Mouse (Mus musculus): ENCODE results near the gene Foxr1.
A peak's percentile ranks its signal among the peaks of the same experiment; 100 is the strongest.
"Not testable (repeated sequence)": the region's sequence is repeated elsewhere in the genome, so short reads cannot be mapped to it uniquely, and the experiment has no call there.

The Foxr1 gene

GRCm38 (mm10) chr9:44417156-44417891 lies 23.6 kb downstream of the Foxr1 start:
- no peak for DNase-seq (ENCODE audit: low read depth, low spot score)

GRCm38 (mm10) chr9:44412781-44413180 lies 28.2 kb downstream of the Foxr1 start:
- DNase-seq (ENCODE audit: low read depth, low spot score), result no peak

- DNase-seq (ENCODE audit: low read depth, low spot score), result no peak
Observed at GRCm38 (mm10) chr9:44412306-44412705, 28.6 kb downstream of the Foxr1 start.

GRCm38 (mm10) chr9:44411601-44412130 lies 29.3 kb downstream of the Foxr1 start:
- DNase-seq (ENCODE audit: low read depth, low spot score), result no peak

- DNase-seq (ENCODE audit: low read depth, low spot score), result no peak
Observed at GRCm38 (mm10) chr9:44410647-44411336, 30.1 kb downstream of the Foxr1 start.

GRCm38 (mm10) chr9:44408693-44409092 lies 32.2 kb downstream of the Foxr1 start:
- not testable (repeated sequence) for DNase-seq (ENCODE audit: low read depth, low spot score)

GRCm38 (mm10) chr9:44407752-44408097 lies 33.2 kb downstream of the Foxr1 start:
- DNase-seq (ENCODE audit: low read depth, low spot score), result no peak

GRCm38 (mm10) chr9:44406906-44407751 lies 33.8 kb downstream of the Foxr1 start, which contains the start of the genes Rps25 and Trappc4:
Rps25 (plus strand) TSS chr9:44407139.
Trappc4 (minus strand) TSS chr9:44407600.
- peak; percentile 95 for DNase-seq (ENCODE audit: low read depth, low spot score)

- no peak for DNase-seq (ENCODE audit: low read depth, low spot score)
Observed at GRCm38 (mm10) chr9:44405011-44405410, 35.9 kb downstream of the Foxr1 start.

- DNase-seq (ENCODE audit: low read depth, low spot score), result no peak
Observed at GRCm38 (mm10) chr9:44401081-44401480, 39.9 kb downstream of the Foxr1 start.

- no peak for DNase-seq (ENCODE audit: low read depth, low spot score)
Observed at GRCm38 (mm10) chr9:44399795-44400114, 41.2 kb downstream of the Foxr1 start.

- no peak for DNase-seq (ENCODE audit: low read depth, low spot score)
Observed at GRCm38 (mm10) chr9:44399114-44399794, 41.7 kb downstream of the Foxr1 start.

- DNase-seq (ENCODE audit: low read depth, low spot score), result no peak
Observed at GRCm38 (mm10) chr9:44398551-44398950, 42.4 kb downstream of the Foxr1 start.

- DNase-seq (ENCODE audit: low read depth, low spot score), result no peak
Observed at GRCm38 (mm10) chr9:44398087-44398486, 42.8 kb downstream of the Foxr1 start.

- peak; percentile 86 for DNase-seq (ENCODE audit: low read depth, low spot score)
Observed at GRCm38 (mm10) chr9:44396684-44397411, 44.1 kb downstream of the Foxr1 start, which contains the start of gene Slc37a4. Slc37a4 (plus strand) TSS chr9:44396852.

- no peak for DNase-seq (ENCODE audit: low read depth, low spot score)
Observed at GRCm38 (mm10) chr9:44391466-44391865, 49.5 kb downstream of the Foxr1 start.

- DNase-seq (ENCODE audit: low read depth, low spot score), result no peak
Observed at GRCm38 (mm10) chr9:44389273-44389672, 51.7 kb downstream of the Foxr1 start.

- no peak for DNase-seq (ENCODE audit: low read depth, low spot score)
Observed at GRCm38 (mm10) chr9:44387221-44387620, 53.7 kb downstream of the Foxr1 start.

GRCm38 (mm10) chr9:44384596-44384995 lies 56.3 kb downstream of the Foxr1 start:
- no peak for DNase-seq (ENCODE audit: low read depth, low spot score)

Measured in forelimb bud, embryonic 11.5 days (tissue).